Mouse (Mus musculus) embryonic fibroblast, embryonic 13.5 days (primary cell): ENCODE data around the gene Kansl1.

Experiments
- CTCF ChIP-seq: IDR thresholded peaks from 2 replicates; pipeline ENCODE4 v1.5.1; 2011; ENCODE audit warnings: mild to moderate bottlenecking, control low read depth, low read length, moderate library complexity, borderline replicate concordance; ENCODE audit not compliant: insufficient read depth
- POLR2A ChIP-seq: IDR thresholded peaks from 2 replicates; pipeline ENCODE4 v1.6.1; 2011; ENCODE audit warnings: low read depth, mild to moderate bottlenecking, control low read depth, low read length, moderate library complexity

DNA sequence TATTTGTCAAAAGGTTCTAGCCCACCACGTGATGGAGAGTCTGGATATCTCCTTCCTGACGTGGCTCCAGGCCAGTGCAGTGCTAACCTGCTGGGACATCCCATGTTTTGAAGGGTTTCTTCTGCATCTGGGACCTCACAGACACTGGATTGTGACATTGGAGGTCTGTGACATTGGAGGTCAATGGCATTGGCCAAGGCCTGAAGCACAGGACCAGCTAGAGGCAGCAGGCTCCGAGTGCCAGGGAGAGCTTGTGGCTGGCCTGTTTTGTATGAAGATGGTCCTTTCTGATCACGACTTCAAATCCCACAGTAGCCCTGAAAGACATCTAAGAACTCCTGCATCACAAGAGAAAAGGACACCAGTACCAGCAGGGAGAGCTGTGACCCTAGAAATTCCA is 138.5 kb downstream of the Kansl1 start:
- no peak for TF ChIP-seq CTCF
- no peak for TF ChIP-seq POLR2A
